Mouse (Mus musculus) spleen, postnatal 36 days (tissue): ENCODE results near the gene Fam227b.

Source experiments
- DNase-seq, 2 experiments: peaks; one replicate each; pipeline ENCODE4 v3.0.0; 2022; ENCODE audit warnings: low spot score in 2 of 2, mixed read lengths in 1 of 2

Gene Fam227b

DNA sequence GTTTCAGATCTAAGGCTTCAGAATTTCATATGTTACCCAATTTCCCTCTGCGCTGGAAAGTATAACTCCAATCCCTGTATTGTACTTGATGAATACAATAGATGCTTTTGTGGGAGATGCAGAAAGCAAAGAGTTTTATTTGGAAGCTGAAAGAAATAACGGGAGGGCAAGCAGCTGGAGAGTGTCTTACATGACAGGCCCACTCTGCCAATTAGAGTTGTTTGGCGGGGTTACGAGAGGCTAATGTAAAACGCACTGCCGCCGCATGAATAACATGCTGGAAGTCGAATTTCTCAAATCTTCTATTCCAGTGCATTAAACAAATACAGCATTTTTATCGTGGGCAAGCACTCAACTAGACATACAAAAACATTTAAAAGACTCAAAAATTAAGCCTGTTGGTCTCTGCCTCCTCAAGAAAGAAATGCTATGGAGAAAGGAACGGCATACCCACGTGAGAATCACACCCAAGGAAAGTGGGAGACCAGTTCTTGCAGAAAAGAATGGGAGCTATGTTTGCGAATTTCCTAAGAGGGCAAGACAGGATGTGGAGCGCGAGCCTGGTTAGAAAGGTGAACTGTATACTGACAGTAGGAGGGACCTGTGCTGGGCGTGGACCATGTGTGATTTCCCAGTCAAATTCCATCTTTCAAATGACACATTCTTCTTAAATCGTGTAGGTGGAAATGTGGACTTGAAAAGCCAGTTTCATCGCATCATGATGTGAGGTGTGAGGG lies 90.6 kb downstream of the Fam227b start:
- no peak for DNase-seq

DNA sequence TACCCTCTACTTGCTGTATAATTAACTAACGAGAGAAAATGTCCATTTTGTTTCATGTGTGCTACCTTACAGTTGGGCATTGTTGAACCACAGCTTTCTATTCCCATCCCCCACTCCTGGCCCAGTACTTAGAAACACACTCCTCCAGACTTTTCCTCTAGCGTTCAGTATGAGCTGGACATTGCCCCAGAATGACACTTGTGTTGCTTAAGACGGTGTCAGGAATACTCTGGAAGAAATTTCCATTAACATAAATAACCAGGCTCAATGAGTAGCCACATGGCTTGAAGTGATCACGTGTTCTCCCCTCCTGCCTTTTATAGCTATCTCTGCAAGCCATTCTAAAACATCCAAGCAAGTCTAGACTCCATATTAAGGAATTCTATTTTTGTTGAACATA lies 91.2 kb downstream of the Fam227b start:
- DNase-seq: no peak

GRCm38 (mm10) chr2:126053657-126054056 lies 98.1 kb downstream of the Fam227b start:
- no peak for DNase-seq

DNA sequence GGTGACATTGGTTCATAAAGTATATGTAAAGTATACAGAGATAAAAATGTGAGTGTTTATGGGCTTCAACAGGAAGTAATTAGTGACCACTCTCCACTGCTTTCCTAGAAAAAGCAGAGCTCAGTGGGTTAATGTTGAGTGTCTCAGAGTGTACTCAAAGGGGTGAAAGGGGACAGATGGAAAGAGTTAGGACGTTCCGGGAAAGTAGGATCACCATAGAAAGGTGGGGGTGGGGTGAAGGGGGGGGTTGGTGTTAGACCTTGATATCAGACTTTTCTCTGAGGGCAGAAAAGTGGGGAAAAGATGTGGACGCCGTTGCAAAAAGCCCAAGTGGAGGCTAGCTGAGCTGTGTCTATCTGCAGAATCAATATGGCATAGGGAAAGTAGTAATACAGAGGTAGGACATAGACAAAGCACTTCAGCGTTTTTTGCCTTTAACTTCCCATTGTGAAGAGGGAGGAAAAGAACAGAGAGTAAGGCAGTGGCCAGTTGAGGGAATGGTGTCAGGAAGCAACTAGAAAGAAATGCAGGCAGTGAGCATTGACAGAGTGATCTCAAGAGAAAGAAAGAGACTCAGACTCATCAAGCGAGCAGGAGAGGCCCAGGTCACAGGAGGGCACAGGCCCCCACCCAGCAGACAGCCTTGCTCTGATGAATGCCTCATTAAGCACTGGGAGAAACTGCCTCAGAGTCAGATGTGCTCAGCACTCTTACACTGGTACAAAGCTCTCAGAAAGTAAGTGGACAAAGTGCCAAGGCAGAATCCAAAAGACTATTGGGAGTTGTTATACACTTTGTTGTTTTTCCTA lies 98.9 kb downstream of the Fam227b start:
- DNase-seq: no peak

GRCm38 (mm10) chr2:126045621-126046020 lies 106.2 kb downstream of the Fam227b start:
- DNase-seq: no peak

GRCm38 (mm10) chr2:126042674-126043073 lies 109.1 kb downstream of the Fam227b start:
- no peak for DNase-seq

DNA sequence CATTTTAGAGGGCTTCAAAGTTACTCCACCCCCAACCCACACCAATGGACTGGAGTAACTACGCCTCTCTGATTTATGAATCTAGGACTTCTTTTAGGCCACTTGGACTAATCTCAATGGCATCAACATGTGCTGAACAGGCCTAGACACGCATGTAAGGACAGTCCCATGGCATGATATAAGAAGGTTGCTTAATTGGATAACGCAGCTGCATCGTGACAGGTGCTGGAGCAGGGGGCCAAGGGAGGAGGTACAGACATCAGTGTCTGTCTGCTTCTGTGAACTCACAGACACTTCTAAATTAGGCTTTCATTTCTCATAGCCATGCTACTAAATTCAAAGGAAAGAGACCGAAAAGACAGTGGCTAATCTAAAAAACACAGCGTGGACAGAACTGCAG lies 110.6 kb downstream of the Fam227b start:
- no peak for DNase-seq

DNA sequence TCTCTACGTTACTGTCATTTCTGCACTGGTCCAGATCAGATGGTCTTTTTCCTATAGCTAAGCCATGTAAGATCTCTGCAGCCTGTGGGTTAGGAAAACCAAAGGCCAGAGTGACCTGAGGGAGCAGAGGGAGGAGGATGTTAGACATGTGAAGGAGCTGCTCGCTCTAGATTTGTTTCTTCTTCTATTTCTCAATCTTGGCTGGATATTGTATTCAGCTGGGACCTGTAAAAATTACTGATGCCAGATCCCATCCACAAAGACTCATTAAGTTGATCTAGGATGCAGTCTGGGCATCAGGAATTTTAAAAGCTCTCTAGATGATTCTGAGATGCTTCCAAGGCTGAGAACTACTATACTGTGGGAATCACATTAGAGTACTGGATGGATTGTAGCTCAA lies 111.2 kb downstream of the Fam227b start:
- DNase-seq: no peak

DNA sequence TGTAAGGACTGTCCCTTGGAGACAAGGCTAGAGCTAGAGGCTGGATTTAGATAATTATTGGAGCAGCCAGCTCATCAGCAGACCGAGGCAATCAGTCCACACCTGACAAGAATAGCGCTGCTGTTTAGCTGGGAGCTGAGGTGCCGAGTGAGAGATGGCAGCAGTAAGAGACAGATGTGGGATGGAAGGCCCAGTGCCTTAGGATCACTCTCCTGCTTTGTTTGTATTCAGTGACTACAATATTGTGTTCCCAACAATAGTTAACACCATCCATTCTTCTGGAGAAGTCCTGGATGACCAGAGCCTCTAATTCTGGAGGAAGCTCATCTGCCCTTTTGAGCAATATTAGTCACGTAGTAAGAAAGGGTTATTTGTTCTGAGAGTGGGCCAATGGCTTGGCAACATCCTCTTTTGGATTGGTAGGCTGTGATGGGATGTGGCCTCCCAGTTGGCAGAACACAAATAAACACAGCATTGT lies 112.4 kb downstream of the Fam227b start:
- DNase-seq: no peak

DNA sequence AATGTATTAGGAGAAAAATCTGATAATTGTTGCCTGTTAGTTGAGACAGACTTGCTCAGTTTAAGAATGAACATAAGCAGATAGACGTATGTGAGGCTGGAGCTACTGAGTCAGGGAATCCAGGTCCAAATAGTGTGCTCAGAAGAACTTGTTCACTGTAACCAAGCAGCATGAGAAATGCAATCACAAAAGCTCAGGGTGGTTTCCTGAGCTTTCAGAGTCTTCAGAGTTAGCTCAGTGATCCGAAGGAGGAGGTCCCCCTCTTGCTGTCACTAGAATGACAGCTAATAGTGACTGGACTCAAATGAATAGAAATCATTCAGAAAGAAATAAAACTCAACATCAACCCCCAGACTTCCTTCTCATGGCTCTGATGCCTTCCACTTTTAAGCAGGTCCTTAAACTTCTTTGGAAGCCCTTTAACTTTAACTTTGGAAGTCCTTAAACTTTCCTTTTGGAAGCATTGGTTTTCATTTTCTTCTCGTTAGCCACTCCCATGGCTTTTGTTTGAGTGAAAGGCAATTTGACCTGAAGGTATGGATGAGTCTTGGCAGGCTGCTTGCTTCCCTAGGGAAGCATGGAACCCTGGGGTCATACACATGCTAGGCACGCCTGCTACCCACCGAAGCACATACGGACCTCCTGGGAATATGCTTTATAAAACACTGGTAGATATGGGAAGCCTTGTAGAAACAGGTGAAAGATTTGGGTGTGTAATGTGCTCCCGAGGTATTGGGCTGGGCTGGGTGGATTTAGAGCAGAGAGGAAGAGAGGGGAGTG lies 113.4 kb downstream of the Fam227b start:
- no peak for DNase-seq

- DNase-seq: no peak
These were observed 115.7 kb downstream of the Fam227b start for GRCm38 (mm10) chr2:126036121-126036520.

GRCm38 (mm10) chr2:126035013-126035770 lies 116.6 kb downstream of the Fam227b start:
- DNase-seq: no peak

GRCm38 (mm10) chr2:126034379-126035005 lies 117.3 kb downstream of the Fam227b start, which contains the start of gene Fgf7:
Gene Fgf7, plus strand, starts transcription at chr2:126034658.
- no peak for DNase-seq

DNA sequence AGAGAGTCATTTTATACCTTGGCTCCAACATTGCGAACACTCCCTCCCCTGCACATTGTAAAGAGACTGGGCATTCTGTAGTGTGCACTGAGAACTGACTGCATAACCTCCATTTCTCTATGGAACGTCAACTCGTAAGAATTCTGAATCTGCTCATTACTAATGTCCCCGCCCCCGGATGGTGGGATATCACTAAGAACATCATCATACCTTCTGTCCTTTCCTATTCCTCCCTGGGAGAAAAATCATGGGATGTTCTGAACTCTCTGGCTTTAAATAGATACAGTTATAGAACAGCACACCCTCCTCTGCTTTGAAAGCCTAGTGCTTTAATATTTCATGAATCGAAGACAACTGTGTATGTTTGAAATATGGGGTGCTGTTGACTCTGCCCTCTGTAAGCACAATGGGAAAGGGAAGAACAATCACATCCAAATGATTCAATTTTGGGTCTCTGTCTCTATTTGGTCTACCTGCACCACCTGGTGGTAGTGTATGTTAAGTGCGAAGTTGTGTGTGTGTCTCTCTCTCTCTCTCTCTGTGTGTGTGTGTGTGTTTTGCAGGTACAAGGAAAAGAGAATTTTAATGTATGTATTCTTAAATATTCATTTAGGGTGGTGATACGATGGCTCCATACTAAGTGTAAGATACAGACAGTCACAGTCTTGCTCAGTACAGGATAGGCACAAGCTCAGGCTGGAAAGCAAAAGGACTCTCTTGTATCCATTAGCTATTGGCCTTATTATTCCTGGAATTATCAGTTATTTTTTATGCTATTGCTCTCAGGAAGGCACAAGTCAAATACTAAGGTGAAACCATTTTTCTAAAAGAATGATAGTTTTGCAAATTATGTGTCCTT lies 118.5 kb downstream of the Fam227b start:
- DNase-seq: no peak

DNA sequence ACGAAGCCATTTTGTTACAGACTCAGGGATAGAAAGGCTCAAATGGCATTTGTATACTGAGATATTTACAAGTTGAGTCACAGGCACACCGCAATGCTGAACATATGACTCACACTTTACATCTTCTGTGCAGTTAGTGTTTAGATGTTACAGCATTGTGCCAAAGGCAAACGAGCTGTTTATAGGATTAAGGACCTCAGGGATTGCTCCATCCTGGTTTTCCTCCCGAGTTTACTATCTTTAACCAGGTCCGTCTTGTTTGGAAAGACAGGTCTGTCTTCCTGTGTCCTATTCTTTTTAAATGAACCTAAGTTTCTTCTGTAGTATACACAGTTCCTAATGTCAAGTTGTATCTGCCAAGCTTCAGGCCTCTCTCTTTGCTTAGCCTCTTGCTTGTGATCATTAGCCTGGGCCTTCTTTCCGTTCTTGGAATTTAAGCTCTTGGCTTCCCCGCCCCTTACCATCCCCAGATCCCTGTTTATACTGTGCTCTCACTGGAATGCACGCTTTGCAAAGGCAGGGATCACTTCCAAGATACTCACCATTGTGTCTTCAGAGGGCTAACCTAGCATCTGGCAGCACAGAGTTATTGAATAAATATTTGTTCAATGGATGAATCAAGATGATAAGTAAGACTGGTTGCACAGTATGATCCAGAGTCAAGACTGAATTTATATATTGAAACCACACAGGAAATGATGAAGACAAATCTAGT lies 120.5 kb downstream of the Fam227b start:
- no peak for DNase-seq

DNA sequence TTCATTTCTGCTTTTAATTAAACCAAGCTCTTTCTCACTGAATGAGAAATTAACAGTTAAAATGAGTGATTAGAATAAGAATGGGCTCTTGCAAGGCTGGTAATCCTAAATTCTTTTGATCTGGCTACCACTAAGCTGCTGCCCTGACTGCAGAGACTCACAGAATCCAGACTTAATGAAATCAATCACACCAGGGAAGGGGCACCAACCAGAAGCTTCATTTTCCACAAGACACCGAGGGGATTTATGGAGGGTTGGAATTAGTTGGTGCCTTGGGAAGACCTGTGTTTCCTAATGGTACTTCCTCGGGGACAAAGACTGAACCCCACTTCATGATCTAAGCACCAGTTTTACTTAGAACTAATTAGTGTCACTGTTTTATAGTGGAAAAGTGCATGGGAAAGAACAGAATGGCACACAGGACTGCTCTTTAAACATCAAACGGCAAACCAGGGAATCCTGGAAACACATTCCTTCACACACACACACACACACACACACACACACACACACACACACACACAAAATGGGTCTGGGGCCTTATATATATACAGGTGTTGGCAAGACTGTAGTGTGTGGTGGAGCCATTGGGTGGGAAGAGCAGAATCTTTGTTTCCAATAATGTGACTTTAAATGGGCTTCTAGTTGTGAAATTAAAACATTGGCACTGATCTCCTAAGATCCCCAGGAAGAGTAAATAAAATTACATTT lies 135.9 kb downstream of the Fam227b start:
- DNase-seq: no peak

GRCm38 (mm10) chr2:126014989-126015710 lies 136.7 kb downstream of the Fam227b start:
- DNase-seq: no peak

- DNase-seq: no peak
These were observed 145.1 kb downstream of the Fam227b start for GRCm38 (mm10) chr2:126006742-126007141.
